Mouse (Mus musculus) olfactory bulb, adult 2 months (tissue): ENCODE results near the gene Pibf1.

Experiments
- CTCF ChIP-seq: fragments of 200-500 bp; IDR thresholded peaks from 2 replicates; pipeline ENCODE4 v1.5.1; 2012; ENCODE audit warnings: low read depth, mild to moderate bottlenecking, low read length, moderate library complexity; ENCODE audit not compliant: insufficient read depth
- POLR2A ChIP-seq: fragments of 200-500 bp; IDR thresholded peaks from 2 replicates; pipeline ENCODE4 v1.6.1; 2012; ENCODE audit warnings: mild to moderate bottlenecking, low read depth, low read length, moderate library complexity; ENCODE audit not compliant: insufficient read depth

DNA sequence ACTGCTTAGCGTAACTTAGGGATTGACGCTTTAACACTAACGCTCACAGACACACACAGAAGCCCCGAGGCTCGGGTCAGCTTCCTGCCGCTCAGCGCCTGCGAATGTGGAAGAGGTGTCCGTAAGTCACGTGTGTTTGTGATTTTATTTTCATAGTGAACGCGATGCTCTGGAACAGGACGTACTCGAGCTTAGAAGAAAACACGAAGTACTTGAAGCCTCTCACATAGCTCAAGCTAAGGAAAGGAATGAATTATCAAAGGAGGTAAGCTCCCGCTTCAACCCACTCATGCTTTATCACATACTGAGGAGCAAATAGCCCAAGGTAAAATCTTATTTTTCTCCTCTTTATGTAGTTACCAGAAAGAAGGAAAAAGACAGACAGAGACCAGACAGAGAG, 37.1 kb downstream of the Pibf1 start:
- TF ChIP-seq CTCF (no peak), POLR2A (no peak)
